Mouse (Mus musculus): ENCODE results near the gene Mdh1.
"Not testable (repeated sequence)": the region's sequence is repeated elsewhere in the genome, so short reads cannot be mapped to it uniquely, and the experiment has no call there.

Gene Mdh1

DNA sequence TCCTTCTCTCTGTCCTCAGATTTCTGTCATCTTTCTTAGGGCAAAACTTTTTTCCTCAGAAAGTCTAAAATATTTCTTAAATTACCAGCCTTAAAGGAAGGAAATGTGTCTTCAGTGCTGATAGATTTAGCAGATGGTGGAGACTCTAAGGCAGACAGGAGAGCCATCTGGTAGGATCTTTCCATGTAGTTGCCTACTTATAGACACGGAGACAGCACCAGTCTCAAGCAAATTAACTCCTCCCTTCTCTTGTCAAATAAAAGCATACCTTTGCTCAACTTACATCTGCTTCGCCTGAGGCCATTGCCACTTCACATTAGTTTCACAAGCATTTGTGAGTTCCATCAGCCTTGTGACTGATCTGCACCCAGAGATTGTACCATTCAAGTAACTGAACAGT is 27.1 kb downstream of the Mdh1 start:
- no peak for DNase-seq

GRCm38 (mm10) chr11:21542731-21543130 is 29.4 kb downstream of the Mdh1 start:
- peak in 1 of 2 experiments; percentile 41 for DNase-seq

DNA sequence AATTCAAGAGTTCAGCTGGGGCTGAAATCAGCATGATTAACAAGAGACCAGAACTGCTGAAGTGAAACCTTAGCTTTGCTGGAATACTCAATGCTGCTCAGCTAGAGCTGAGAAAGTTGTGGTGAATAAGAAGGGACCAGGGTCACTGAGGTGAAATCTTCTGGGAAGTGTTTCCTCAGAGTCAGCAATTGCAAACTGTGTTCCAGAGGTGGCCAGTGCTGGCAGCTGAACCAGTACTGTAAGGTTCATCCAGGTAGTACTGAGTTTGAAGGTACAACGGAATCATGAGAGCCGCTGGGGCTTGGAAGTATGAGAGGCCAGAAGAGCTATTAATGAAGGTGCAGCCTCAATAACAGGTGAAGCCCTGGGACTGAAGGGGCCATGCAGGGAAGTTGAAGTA is 31.5 kb downstream of the Mdh1 start:
- peak; percentile 14 to 58 for DNase-seq

DNA sequence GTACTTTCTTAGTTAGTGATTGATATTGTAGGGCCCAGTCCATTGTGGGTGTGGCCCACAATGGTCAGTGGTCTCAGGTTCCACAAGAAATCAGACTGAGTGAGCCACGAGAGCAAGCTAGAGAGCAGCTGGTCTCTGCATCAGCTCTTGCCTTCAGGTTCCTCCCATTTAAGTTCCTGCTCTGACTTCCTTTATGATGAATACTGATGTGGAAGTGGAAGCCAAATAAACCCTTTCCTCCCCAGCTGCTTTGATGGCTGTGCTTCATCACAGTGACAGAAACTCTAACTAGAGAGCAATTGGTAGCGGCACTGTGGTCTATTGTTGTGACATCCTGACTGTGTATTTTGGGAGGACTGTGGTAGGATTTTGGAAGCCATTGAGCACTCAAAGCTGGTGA is 32.1 kb downstream of the Mdh1 start:
- DNase-seq, result no peak

- DNase-seq, result not testable (repeated sequence)
Observed at GRCm38 (mm10) chr11:21530856-21531255, 41.3 kb downstream of the Mdh1 start.

DNA sequence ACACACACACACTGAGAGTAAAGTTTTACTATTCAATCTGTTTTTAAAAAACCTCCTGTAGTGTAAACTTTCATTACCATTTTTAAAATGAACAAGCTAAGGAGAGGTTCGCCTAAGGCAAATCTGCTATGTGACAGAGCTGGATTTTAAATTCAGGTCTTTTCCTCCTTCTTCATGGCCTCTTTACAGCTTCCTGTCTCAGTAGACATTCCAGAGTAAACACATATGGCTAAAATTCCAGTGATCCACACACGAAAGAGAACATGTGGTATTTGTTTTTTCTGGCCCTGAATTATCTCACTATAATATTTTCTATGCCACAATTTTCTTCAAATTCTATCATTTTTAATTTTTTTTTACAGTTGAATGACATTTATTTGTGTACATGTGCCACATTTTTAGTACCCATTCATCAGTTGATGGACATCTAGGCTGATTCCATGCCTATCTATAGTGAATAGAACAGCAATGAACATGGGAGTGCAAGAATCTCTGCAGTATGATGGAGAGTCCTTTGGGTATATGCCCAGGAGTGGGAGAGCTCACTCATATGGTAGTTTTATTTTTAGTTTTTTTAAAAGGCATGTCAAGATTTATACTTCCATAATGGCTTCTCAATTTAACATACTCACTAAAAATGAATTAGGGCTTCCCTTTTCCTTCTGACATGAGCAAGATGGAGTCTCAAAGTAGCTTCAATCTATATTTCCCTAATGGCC is 43.3 kb downstream of the Mdh1 start:
- DNase-seq, result no peak

DNA sequence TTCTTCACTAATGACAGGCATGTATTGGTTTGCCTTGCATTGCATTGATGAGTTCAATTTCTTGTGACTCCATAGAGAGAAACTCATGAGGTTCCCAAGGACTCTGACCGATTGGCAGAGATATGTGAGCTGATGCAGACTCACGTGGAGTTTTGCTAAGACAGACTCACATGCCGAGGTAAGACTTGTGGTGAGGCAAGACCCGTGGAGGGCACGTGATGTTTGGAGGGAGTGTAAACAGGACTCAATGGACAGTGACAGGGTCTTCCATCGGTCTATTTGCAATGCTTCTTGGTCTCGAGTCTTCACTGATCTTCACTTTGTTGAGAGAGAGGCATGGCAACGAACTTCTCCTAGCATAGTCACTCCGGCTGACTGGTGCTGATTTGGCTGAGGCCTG is 54.4 kb downstream of the Mdh1 start:
- DNase-seq, result peak; percentile 72 to 79

- DNase-seq, result not testable (repeated sequence)
Observed at GRCm38 (mm10) chr11:21516396-21516795, 55.8 kb downstream of the Mdh1 start.

- DNase-seq, result not testable (repeated sequence)
Observed at GRCm38 (mm10) chr11:21510577-21510976, 61.6 kb downstream of the Mdh1 start.

DNA sequence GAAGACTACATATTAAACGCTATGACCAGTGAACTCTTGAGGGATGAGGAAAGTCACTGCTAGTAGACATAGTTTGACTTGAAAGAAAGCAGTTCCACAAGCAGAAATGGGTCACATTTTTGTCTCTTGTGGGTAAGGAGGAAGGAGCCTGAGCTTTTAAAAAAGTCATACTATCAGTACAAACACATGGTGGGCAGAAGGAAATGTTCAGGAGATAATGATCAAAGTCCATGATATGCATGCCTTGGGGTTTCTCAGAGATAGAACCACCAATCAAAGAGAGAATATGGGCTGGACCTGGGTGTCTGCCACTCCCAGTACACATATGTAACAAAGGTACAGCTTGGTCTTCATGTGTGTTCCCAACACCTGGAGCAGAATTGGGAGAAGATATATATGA is 63.5 kb downstream of the Mdh1 start:
- DNase-seq, result not testable (repeated sequence)

DNA sequence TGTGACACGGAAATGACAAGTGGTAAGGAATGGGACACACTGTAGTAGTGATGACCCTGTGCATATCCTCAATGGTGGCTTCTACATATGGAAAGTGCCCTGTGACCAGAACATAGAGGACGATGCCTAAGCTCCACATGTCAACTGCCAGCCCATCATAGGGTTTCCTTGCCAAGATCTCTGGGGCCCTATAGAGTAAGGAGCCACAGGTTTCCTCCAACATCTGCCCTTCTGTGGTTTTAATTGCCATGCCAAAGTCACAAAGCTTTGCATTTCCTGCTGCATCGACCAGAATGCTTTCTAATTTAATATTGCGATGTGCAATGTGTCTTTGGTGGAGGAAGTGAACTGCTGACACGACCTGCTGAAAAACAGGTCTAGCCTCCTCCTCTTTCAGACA is 65.1 kb downstream of the Mdh1 start:
- DNase-seq, result not testable (repeated sequence)
